Mouse (Mus musculus): ENCODE measurements around the gene Fam186b. TPM values are rescaled to one million over a fixed set of nuclear protein-coding genes. Genes with fewer than 3 reads are reported as not detected.

Gene Fam186b
- total and polyA plus RNA-seq, 3 experiments: 0.11 TPM; not detected in 2

DNA sequence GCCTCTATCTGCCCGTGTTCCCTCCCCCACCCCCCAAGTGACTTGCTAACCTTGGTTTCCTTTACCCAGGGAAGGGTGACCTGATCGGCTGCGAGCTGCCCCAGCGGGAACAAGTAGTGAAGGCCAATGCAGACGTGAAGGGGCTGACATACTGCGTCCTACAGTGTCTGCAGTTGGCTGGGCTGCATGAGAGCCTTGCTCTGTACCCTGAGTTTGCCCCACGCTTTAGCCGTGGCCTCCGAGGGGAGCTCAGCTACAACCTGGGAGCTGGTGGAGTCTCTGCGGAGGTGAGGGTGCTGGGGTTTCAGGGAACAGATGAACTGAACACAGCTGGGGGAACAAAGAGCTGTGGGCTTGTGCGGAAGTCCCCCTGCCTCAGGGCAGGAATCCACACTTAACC, 57.7 kb downstream of the Fam186b start:
- Histone ChIP-seq H3K4me3 (ENCODE audit: control insufficient read depth in 1 of 2, insufficient read depth in 1 of 2, low read depth in 2 of 2, low read length in 2 of 2) (no peak overlapping the region), H3K36me3 (ENCODE audit: control insufficient read depth in 1 of 2, insufficient read depth in 2 of 2, low read length in 2 of 2) (no peaks in the 10 kb centered on the region), H3K9me3 (replicated peaks; ENCODE audit: insufficient read depth, low read length) (no peaks in the 10 kb centered on the region), H3K79me2 (ENCODE audit: control insufficient read depth, insufficient read depth, low read length, poor library complexity) (no peaks in the 10 kb centered on the region), H3K27ac (ENCODE audit: control insufficient read depth, low read depth, low read length) (no peak overlapping the region), H3K27me3 (ENCODE audit: control insufficient read depth in 1 of 2, insufficient read depth in 2 of 2, low read length in 2 of 2) (no peaks in the 10 kb centered on the region; a peak in 1 of 4 replicates), H3K9ac (ENCODE audit: control insufficient read depth, low read depth, low read length, poor library complexity, severe bottlenecking) (no peak overlapping the region), H3K4me1 (ENCODE audit: control insufficient read depth in 1 of 2, insufficient read depth in 2 of 2, low read length in 2 of 2) (no peaks in the 10 kb centered on the region)
- no peak for DNase-seq (ENCODE audit: low read depth, low spot score)
- TF ChIP-seq USF2 (IDR thresholded peaks at IDR 0.05; ENCODE audit: borderline replicate concordance in 1 of 2, insufficient read depth in 1 of 2, low read depth in 1 of 2, low read length in 2 of 2) (no peak), TCF12 (IDR thresholded peaks at IDR 0.05; ENCODE audit: low read depth, low read length) (no peak), GATA1 (IDR thresholded peaks at IDR 0.05; ENCODE audit: low read depth, low read length) (no peak), SIN3A (IDR thresholded peaks at IDR 0.05; ENCODE audit: low read length) (no peak), MAFK (IDR thresholded peaks at IDR 0.05; ENCODE audit: borderline replicate concordance, low read depth, low read length) (no peak), ZNF384 (IDR thresholded peaks at IDR 0.05; ENCODE audit: low read depth, low read length) (no peak), JUND (IDR thresholded peaks at IDR 0.05; ENCODE audit: low read depth, low read length) (no peak), TBP (IDR thresholded peaks at IDR 0.05; ENCODE audit: low read depth, low read length) (no peak), CTCF (IDR thresholded peaks at IDR 0.05 in 2 of 3, conservative IDR thresholded peaks at IDR 0.05 in 1 of 3; ENCODE audit: control insufficient read depth in 1 of 3, insufficient read depth in 1 of 3, low read depth in 2 of 3, low read length in 3 of 3, poor library complexity in 1 of 3, severe bottlenecking in 1 of 3) (no peak), POLR2A (IDR thresholded peaks at IDR 0.05; ENCODE audit: control insufficient read depth in 1 of 2, insufficient read depth in 1 of 2, low read depth in 1 of 2, low read length in 2 of 2, poor library complexity in 1 of 2) (no peak), SMC3 (IDR thresholded peaks at IDR 0.05; ENCODE audit: low read depth, low read length) (no peak), CHD2 (IDR thresholded peaks at IDR 0.05; ENCODE audit: low read length) (no peak), BHLHE40 (IDR thresholded peaks at IDR 0.05; ENCODE audit: borderline replicate concordance, low read depth, low read length) (no peak), MXI1 (IDR thresholded peaks at IDR 0.05; ENCODE audit: low read depth, low read length) (no peak), MAZ (IDR thresholded peaks at IDR 0.05; ENCODE audit: low read depth, low read length) (no peak), RCOR1 (IDR thresholded peaks at IDR 0.05; ENCODE audit: low read depth, low read length) (no peak), MAX (IDR thresholded peaks at IDR 0.05; ENCODE audit: low read length) (no peak), ZMIZ1 (IDR thresholded peaks at IDR 0.05; ENCODE audit: low read depth, low read length) (no peak), ZKSCAN1 (IDR thresholded peaks at IDR 0.05; ENCODE audit: low read depth, low read length) (no peak), E2F4 (IDR thresholded peaks at IDR 0.05; ENCODE audit: borderline replicate concordance, low read depth, low read length) (no peak)

DNA sequence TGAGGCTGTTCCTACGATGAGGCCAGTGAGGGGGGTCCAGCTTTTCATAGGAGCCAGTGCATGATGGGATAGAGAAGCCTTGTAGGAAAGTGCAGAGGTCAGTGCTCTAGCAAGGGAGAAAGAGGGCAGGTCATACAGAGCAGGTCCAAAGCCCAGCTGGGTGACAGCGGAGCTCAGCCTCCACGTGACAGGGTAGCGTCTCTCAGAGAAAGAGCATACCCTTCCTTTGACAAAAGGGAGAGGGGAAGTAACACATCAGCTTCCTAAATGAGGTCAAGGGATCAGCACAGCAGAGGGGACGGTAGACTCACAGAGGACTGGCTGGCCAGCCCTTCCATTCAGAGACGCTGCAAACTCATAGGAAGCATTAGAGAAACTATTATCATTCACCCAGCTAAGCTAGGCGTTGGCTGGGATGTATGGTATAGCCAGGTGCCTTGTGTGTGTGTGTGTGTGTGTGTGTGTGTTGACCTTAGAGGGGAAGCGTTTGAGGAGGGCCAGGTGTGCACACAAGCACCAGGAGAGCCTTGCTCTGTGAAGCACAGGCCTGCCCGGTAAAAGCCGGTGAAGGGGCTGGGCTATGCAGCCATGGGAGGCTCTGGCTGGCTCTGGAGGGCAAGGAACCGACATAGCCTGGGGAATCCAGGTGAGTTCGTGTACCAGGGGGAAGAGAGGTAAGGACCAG, 61.2 kb downstream of the Fam186b start:
- DNase-seq (ENCODE audit: low read depth, low spot score): no peak
- H3K4me1 ChIP-seq (ENCODE audit: control insufficient read depth in 1 of 2, insufficient read depth in 2 of 2, low read length in 2 of 2): no peaks in the 10 kb centered on the region
- no peaks in the 10 kb centered on the region for H3K9me3 ChIP-seq (replicated peaks; ENCODE audit: insufficient read depth, low read length)
- no peak overlapping the region for H3K4me3 ChIP-seq (ENCODE audit: control insufficient read depth in 1 of 2, insufficient read depth in 1 of 2, low read depth in 2 of 2, low read length in 2 of 2)
- TF ChIP-seq MEF2A (IDR thresholded peaks at IDR 0.05; ENCODE audit: extremely low read depth, insufficient replicate concordance, low read depth, low read length, poor library complexity, severe bottlenecking) (no peak), RCOR1 (IDR thresholded peaks at IDR 0.05; ENCODE audit: low read depth, low read length) (no peak), CHD1 (IDR thresholded peaks at IDR 0.05; ENCODE audit: low read depth, low read length) (no peak), USF2 (IDR thresholded peaks at IDR 0.05; ENCODE audit: borderline replicate concordance in 1 of 2, insufficient read depth in 1 of 2, low read depth in 1 of 2, low read length in 2 of 2) (no peak), GABPA (IDR thresholded peaks at IDR 0.05; ENCODE audit: low read depth, low read length) (no peak), ZNF384 (IDR thresholded peaks at IDR 0.05; ENCODE audit: low read depth, low read length) (no peak), UBTF (IDR thresholded peaks at IDR 0.05; ENCODE audit: borderline replicate concordance, insufficient read depth, low read depth, low read length) (no peak), ZMIZ1 (IDR thresholded peaks at IDR 0.05; ENCODE audit: low read depth, low read length) (no peak), MAZ (IDR thresholded peaks at IDR 0.05; ENCODE audit: low read depth, low read length) (no peak), MAX (IDR thresholded peaks at IDR 0.05; ENCODE audit: low read length) (no peak), NELFE (IDR thresholded peaks at IDR 0.05; ENCODE audit: low read depth, low read length) (no peak), ELF1 (IDR thresholded peaks at IDR 0.05; ENCODE audit: low read depth, low read length) (no peak), EP300 (IDR thresholded peaks at IDR 0.05; ENCODE audit: low read depth in 1 of 2, low read length in 2 of 2) (no peak), ETS1 (IDR thresholded peaks at IDR 0.05; ENCODE audit: low read depth, low read length) (no peak), ZC3H11A (IDR thresholded peaks at IDR 0.05; ENCODE audit: low read depth, low read length) (no peak), KAT2A (conservative IDR thresholded peaks at IDR 0.05; ENCODE audit: low read depth, low read length) (no peak), TCF12 (IDR thresholded peaks at IDR 0.05; ENCODE audit: low read depth, low read length) (no peak)
- no peak overlapping the region for H3K9ac ChIP-seq (ENCODE audit: control insufficient read depth, low read depth, low read length, poor library complexity, severe bottlenecking)
- no peaks in the 10 kb centered on the region for H3K36me3 ChIP-seq (ENCODE audit: control insufficient read depth in 1 of 2, insufficient read depth in 2 of 2, low read length in 2 of 2)
- H3K79me2 ChIP-seq (ENCODE audit: control insufficient read depth, insufficient read depth, low read length, poor library complexity): no peaks in the 10 kb centered on the region
- H3K27ac ChIP-seq (ENCODE audit: control insufficient read depth, low read depth, low read length): no peak overlapping the region
- H3K27me3 ChIP-seq (ENCODE audit: control insufficient read depth in 1 of 2, insufficient read depth in 2 of 2, low read length in 2 of 2): no peaks in the 10 kb centered on the region; a peak in 2 of 4 replicates
